Mouse (Mus musculus): ENCODE data around the gene Fam107b. TPM values are rescaled to one million over a fixed set of nuclear protein-coding genes. Genes with fewer than 3 reads are reported as not detected.

Fam107b gene
- polyA plus RNA-seq, 1 experiment from 2014 or later = 27.0 TPM

DNA sequence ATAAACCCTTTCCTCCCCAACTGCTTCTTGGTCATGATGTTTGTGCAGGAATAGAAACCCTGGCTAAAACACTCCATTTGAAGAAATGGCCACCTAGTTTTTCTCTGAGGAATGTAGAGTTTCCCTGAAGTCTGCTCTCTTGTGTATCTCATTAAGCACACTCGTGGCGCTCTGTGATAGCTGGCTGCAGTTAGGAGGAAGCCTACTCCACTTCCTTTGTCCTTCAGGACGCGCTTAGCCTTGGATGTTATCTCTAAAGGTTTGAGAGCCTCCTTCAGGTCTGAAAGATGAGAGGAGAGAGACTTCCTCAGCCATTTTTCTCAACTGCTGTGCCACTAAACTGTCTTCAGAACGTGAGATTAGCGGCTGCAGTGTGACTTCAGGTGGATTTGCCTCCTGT lies 207.4 kb downstream of the Fam107b start:
- no peaks in the 10 kb centered on the region for H3K9me3 ChIP-seq (ENCODE audit: control insufficient read depth, low read length)
- H3K27ac ChIP-seq (ENCODE audit: low read depth, low read length) = no peak overlapping the region
- no peak overlapping the region for H3K4me3 ChIP-seq (ENCODE audit: low read length)
- peaks cover 8% of the 10 kb centered on the region for H3K36me3 ChIP-seq (ENCODE audit: control insufficient read depth, insufficient read depth, low read length)
- WGBS = 87% methylated on average over 6 of the region's 6 CpGs
- no peak for ATAC-seq
- no peak overlapping the region for H3K9ac ChIP-seq (ENCODE audit: low read depth, low read length)
- H3K4me2 ChIP-seq (ENCODE audit: low read length) = no peak overlapping the region
- no peaks in the 10 kb centered on the region for H3K27me3 ChIP-seq (replicated peaks; ENCODE audit: control insufficient read depth, insufficient read depth, low read length)
- H3K4me1 ChIP-seq (ENCODE audit: control insufficient read depth, insufficient read depth, low read depth, low read length) = no peaks in the 10 kb centered on the region

DNA sequence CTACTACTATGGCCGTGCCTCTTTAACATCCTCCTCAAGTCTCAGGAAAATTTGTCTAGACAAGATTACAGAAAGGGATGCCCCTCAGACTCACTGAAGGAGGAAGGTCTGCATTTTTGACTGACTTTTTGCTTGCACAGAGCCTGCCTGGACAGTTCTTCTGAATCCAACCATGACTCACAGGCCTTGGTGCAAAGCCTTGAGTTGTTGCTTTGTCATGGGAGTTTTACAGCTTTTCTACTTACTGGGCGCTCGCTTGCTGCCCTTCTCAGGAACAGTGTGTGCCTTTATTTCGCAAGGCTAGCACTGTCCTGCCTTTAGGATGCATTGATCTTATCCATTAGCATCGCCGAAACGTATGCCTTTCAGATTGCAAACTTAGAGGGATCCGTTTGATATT lies 215.3 kb downstream of the Fam107b start:
- H3K4me2 ChIP-seq (ENCODE audit: low read length) = no peak overlapping the region
- no peaks in the 10 kb centered on the region for H3K9me3 ChIP-seq (ENCODE audit: control insufficient read depth, low read length)
- no peak overlapping the region for H3K9ac ChIP-seq (ENCODE audit: low read depth, low read length)
- H3K4me1 ChIP-seq (ENCODE audit: control insufficient read depth, insufficient read depth, low read depth, low read length) = no peaks in the 10 kb centered on the region
- no peaks in the 10 kb centered on the region for H3K36me3 ChIP-seq (ENCODE audit: control insufficient read depth, insufficient read depth, low read length)
- no peak for ATAC-seq
- no peaks in the 10 kb centered on the region for H3K27me3 ChIP-seq (replicated peaks; ENCODE audit: control insufficient read depth, insufficient read depth, low read length)
- 92% methylated on average over 8 of the region's 8 CpGs for WGBS
- H3K27ac ChIP-seq (ENCODE audit: low read depth, low read length) = no peak overlapping the region
- no peak overlapping the region for H3K4me3 ChIP-seq (ENCODE audit: low read length)

DNA sequence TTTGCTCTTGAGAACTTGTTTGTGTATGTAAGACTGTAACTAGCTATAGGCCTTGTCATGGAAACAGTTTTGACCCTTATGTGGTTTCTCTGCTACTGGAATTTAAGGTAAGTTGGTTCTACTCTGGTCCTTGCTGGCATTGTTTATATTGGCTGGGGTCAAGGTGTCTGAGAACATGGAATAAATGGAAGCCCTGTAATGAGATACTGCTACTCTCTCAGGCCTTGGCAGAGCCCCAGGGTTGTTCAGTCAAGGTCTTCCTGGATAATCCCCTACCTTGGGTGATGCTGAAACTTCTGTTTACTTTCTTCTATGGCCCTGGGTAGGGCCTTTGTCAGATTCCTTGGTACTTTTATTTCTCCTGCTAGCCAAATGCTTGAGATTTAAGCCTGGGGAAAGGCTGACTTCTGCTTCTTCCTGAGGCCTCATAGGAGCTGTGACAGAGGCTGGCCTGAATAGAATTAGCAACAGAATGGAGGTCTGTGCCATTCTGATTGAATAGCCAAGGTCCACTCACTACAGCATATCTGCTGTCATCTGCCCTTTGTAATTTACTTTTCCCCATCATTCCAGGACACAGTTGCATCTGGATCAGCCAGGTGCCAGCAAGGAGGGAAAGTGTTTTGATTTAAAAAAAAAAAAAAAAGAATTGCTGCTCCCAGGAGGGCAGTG lies 217.6 kb downstream of the Fam107b start:
- H3K9me3 ChIP-seq (ENCODE audit: control insufficient read depth, low read length) = no peaks in the 10 kb centered on the region
- no peaks in the 10 kb centered on the region for H3K27me3 ChIP-seq (replicated peaks; ENCODE audit: control insufficient read depth, insufficient read depth, low read length)
- no peak overlapping the region for H3K4me2 ChIP-seq (ENCODE audit: low read length)
- no peaks in the 10 kb centered on the region for H3K36me3 ChIP-seq (ENCODE audit: control insufficient read depth, insufficient read depth, low read length)
- no peak overlapping the region for H3K4me3 ChIP-seq (ENCODE audit: low read length)
- ATAC-seq = no peak
- no peak overlapping the region for H3K9ac ChIP-seq (ENCODE audit: low read depth, low read length)
- H3K4me1 ChIP-seq (ENCODE audit: control insufficient read depth, insufficient read depth, low read depth, low read length) = no peaks in the 10 kb centered on the region
- H3K27ac ChIP-seq (ENCODE audit: low read depth, low read length) = no peak overlapping the region

DNA sequence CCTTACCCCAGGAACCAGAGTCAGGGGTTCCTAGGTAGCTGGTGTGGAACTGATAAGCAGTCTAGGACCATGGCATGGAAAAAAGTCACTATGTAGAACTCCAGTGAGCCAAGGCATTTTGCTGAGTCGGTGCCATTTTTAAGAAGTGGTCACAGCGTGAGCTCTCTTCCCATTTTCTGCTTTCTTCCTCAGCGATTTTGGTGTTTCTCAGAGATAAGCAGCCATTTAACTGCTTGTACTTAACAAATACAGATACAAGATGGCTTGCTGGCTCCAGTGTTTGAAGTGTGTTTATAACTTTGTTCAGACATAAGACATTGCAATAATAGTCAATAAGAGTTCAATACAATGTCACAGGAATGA lies 218.1 kb downstream of the Fam107b start:
- H3K4me3 ChIP-seq (ENCODE audit: low read length) = no peak overlapping the region

DNA sequence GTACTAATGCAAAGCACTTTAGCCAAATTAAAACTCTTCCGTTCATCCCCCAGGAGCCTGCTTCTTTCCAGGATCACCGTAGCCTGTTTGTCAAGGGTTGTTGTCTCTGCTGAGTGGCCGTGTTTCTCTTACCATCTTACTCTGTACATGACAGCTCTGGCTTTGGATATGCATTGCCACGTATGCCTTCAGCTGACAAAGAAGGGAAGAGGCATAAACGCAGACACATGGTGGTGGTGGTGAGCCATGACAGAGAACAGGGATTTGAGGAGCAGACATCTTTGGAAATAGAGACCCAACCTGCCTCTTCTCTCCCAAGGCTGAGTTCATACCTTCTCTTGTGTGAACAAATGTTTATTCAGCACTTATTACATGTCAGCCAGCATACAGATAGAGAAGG lies 226.3 kb downstream of the Fam107b start:
- Histone ChIP-seq H3K9me3 (ENCODE audit: control insufficient read depth, low read length) (no peaks in the 10 kb centered on the region), H3K36me3 (ENCODE audit: control insufficient read depth, insufficient read depth, low read length) (no peaks in the 10 kb centered on the region), H3K4me3 (ENCODE audit: low read length) (no peak overlapping the region), H3K9ac (ENCODE audit: low read depth, low read length) (no peak overlapping the region), H3K4me1 (ENCODE audit: control insufficient read depth, insufficient read depth, low read depth, low read length) (0 out of 2 replicates have a peak, but pooled peaks cover 2% of the 10 kb centered on the region), H3K27ac (ENCODE audit: low read depth, low read length) (no peak overlapping the region), H3K27me3 (replicated peaks; ENCODE audit: control insufficient read depth, insufficient read depth, low read length) (no peaks in the 10 kb centered on the region), H3K4me2 (ENCODE audit: low read length) (no peak overlapping the region)
- WGBS = 78% methylated on average over 5 of the region's 5 CpGs
- no peak for ATAC-seq

More for the DNA sequence above, 218.1 kb downstream of the Fam107b start:
- H3K36me3 ChIP-seq (ENCODE audit: control insufficient read depth, insufficient read depth, low read length) = no peaks in the 10 kb centered on the region
- ATAC-seq = no peak
- H3K27ac ChIP-seq (ENCODE audit: low read depth, low read length) = no peak overlapping the region
- H3K27me3 ChIP-seq (replicated peaks; ENCODE audit: control insufficient read depth, insufficient read depth, low read length) = no peaks in the 10 kb centered on the region
- WGBS = 76% methylated on average over 3 of the region's 3 CpGs
- H3K4me2 ChIP-seq (ENCODE audit: low read length) = no peak overlapping the region
- no peaks in the 10 kb centered on the region for H3K4me1 ChIP-seq (ENCODE audit: control insufficient read depth, insufficient read depth, low read depth, low read length)
- H3K9ac ChIP-seq (ENCODE audit: low read depth, low read length) = no peak overlapping the region
- no peaks in the 10 kb centered on the region for H3K9me3 ChIP-seq (ENCODE audit: control insufficient read depth, low read length)

DNA sequence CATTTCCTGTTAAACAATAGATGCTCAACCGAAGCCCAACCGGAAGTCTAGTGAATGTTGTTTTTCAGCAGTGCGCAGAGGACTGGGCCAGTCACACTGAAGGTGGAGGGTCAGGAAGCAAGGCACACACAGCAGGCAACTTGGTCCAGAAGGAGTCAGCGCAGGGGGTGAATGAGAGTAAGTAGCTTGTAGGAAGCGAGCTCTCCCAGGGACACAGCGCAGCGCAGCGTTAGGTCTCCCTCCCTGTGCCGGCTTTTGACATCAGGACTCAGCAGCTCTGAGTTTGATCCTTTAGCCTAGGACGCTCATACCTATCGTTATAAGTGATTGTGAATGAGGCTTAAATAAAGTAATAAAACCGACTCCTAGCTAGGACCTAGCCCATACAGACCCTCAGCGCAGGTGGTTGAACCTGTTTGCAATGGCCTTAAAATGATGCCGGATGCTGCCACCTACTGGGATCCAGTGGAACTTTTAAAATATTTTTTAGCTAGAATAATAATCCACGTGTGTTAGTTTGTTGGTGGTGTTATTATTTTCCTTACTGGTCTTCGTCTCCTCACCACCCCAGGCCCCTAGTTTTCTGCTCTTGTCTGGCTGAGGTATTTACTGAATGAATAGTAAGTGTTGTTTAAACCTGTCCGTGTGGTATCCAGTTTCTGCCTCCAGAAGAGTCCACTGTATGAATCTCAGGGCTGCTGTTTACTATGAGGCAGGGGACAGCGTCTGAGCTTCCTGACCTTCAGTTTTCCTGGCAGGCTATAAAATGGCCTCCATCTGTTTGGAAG lies 229.7 kb downstream of the Fam107b start:
- 10% methylated on average over 18 of the region's 18 CpGs for WGBS
- Histone ChIP-seq H3K9me3 (ENCODE audit: control insufficient read depth, low read length) (no peaks in the 10 kb centered on the region), H3K4me3 (ENCODE audit: low read length) (peak overlapping the region; percentile 35), H3K9ac (ENCODE audit: low read depth, low read length) (peak overlapping the region; percentile 48; the same call in 1 of the 2 replicates), H3K4me1 (ENCODE audit: control insufficient read depth, insufficient read depth, low read depth, low read length) (0 out of 2 replicates have a peak, but pooled peaks cover 2% of the 10 kb centered on the region), H3K36me3 (ENCODE audit: control insufficient read depth, insufficient read depth, low read length) (no peaks in the 10 kb centered on the region), H3K27ac (ENCODE audit: low read depth, low read length) (no peak overlapping the region), H3K27me3 (replicated peaks; ENCODE audit: control insufficient read depth, insufficient read depth, low read length) (no peaks in the 10 kb centered on the region), H3K4me2 (ENCODE audit: low read length) (peak overlapping the region; percentile 74)
- peak; percentile 86 for ATAC-seq

DNA sequence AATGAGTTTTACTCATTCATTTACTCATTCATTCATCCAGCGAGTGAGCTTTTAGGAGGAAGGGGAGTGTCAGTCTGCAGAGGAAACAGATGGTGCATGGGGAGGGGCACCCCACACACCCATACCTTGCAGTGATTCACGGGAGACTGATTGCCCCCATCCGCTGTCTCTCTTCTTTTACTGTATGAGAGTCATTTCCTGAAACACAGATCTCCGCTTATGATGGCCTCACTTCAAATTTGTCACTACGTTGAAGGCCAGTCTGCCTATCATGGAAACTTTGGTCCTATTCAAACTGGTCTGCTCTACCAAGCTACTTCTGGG lies 230.2 kb downstream of the Fam107b start:
- H3K27ac ChIP-seq (ENCODE audit: low read depth, low read length) = no peak overlapping the region
- 57% methylated on average over 5 of the region's 5 CpGs for WGBS
- peak; percentile 27; the same call in 1 of the 2 replicates for ATAC-seq
- H3K4me3 ChIP-seq (ENCODE audit: low read length) = no peak overlapping the region
- H3K9me3 ChIP-seq (ENCODE audit: control insufficient read depth, low read length) = no peaks in the 10 kb centered on the region
- H3K4me2 ChIP-seq (ENCODE audit: low read length) = no peak overlapping the region
- no peaks in the 10 kb centered on the region for H3K27me3 ChIP-seq (replicated peaks; ENCODE audit: control insufficient read depth, insufficient read depth, low read length)
- no peaks in the 10 kb centered on the region for H3K36me3 ChIP-seq (ENCODE audit: control insufficient read depth, insufficient read depth, low read length)
- 0 out of 2 replicates have a peak, but pooled peaks cover 2% of the 10 kb centered on the region for H3K4me1 ChIP-seq (ENCODE audit: control insufficient read depth, insufficient read depth, low read depth, low read length)
- no peak overlapping the region for H3K9ac ChIP-seq (ENCODE audit: low read depth, low read length)

DNA sequence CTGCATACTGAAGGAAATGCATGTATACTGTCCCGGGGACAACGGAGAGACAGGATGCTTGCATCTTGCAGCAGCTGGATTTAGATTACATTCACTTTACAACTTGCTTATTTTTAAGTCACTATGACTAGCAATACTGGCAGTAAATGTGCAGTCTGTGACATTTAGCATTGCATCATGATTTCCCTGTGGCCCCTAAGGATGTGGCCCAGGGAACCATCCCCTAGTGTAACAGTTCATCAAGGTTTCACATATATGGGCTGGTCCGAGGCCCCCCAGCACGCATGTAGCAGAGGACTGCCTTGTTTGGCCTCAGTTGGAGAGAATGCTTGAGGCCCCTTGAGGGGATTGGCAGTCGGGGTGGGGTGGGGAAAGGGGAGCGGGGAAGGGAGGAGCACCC lies 235.5 kb downstream of the Fam107b start:
- H3K27ac ChIP-seq (ENCODE audit: low read depth, low read length) = no peak overlapping the region
- 62% methylated on average over 6 of the region's 6 CpGs for WGBS
- ATAC-seq = no peak

DNA sequence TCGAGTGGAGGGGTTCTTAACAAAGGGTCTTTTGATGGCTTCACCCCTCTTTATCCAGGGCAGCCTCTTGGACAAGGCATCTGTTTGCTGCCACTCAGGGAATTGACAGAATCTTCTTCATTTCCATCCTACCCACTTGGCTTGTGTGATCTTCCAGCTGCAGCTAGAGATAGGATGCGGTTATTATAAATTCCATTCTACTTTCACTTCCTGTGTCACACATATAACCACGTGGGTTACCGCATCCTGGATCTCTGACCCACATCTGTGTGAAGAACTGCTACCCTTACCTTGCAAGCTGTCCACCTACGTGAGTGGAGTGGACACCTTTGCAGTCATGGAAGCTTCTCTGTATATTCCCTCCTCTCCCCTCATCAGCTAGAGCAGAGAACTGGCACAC lies 240.0 kb downstream of the Fam107b start:
- ATAC-seq = no peak
- H3K4me1 ChIP-seq (ENCODE audit: control insufficient read depth, insufficient read depth, low read depth, low read length) = no peaks in the 10 kb centered on the region

More for the DNA sequence above, 235.5 kb downstream of the Fam107b start:
- H3K9me3 ChIP-seq (ENCODE audit: control insufficient read depth, low read length) = no peaks in the 10 kb centered on the region
- H3K4me3 ChIP-seq (ENCODE audit: low read length) = no peak overlapping the region
- no peaks in the 10 kb centered on the region for H3K27me3 ChIP-seq (replicated peaks; ENCODE audit: control insufficient read depth, insufficient read depth, low read length)
- no peaks in the 10 kb centered on the region for H3K36me3 ChIP-seq (ENCODE audit: control insufficient read depth, insufficient read depth, low read length)
- H3K4me2 ChIP-seq (ENCODE audit: low read length) = no peak overlapping the region
- H3K4me1 ChIP-seq (ENCODE audit: control insufficient read depth, insufficient read depth, low read depth, low read length) = no peaks in the 10 kb centered on the region
- H3K9ac ChIP-seq (ENCODE audit: low read depth, low read length) = no peak overlapping the region

More for the DNA sequence above, 240.0 kb downstream of the Fam107b start:
- WGBS = 71% methylated on average over 5 of the region's 5 CpGs
- Histone ChIP-seq H3K27me3 (replicated peaks; ENCODE audit: control insufficient read depth, insufficient read depth, low read length) (no peaks in the 10 kb centered on the region), H3K4me3 (ENCODE audit: low read length) (no peak overlapping the region), H3K4me2 (ENCODE audit: low read length) (no peak overlapping the region), H3K27ac (ENCODE audit: low read depth, low read length) (no peak overlapping the region), H3K36me3 (ENCODE audit: control insufficient read depth, insufficient read depth, low read length) (no peaks in the 10 kb centered on the region), H3K9ac (ENCODE audit: low read depth, low read length) (no peak overlapping the region), H3K9me3 (ENCODE audit: control insufficient read depth, low read length) (no peaks in the 10 kb centered on the region)
